In genomic region chr10:80368392-80368791, GRCm38 (mm10) we compare ENCODE assay signal across 12 mouse cellular contexts. TPM values are rescaled to one million over a fixed set of nuclear protein-coding genes. Genes with fewer than 3 reads are reported as not detected.
"Had no signal": no experiment of that assay in that cellular context is flagged by ENCODE, and none has a peak within 500 bp of the region (broad histone marks: within the 10 kb centered on the region; RNA-seq: fewer than 3 reads in every experiment).

No protein-coding gene starts in this region.

- DNase-seq: kidney, postnatal 25 days; layer of hippocampus, adult 9-11 months; layer of hippocampus, postnatal 36 days; liver; liver, embryonic 13.5 days; liver, postnatal 0 days; lung, postnatal 14 days; midbrain, embryonic 14.5 days; right cerebral cortex, adult 18-20 months; thymus, adult 2 months; thymus, postnatal 25 days had no signal

- ATAC-seq: liver, postnatal 0 days had no signal

RNA-seq across cellular contexts. Expression of gene Plk5, which starts 12.1 kb away (rescaled TPM):
- polyA plus RNA-seq: macrophage had no signal
